16 mouse cellular contexts compared by ENCODE assay signal in the genomic region with DNA sequence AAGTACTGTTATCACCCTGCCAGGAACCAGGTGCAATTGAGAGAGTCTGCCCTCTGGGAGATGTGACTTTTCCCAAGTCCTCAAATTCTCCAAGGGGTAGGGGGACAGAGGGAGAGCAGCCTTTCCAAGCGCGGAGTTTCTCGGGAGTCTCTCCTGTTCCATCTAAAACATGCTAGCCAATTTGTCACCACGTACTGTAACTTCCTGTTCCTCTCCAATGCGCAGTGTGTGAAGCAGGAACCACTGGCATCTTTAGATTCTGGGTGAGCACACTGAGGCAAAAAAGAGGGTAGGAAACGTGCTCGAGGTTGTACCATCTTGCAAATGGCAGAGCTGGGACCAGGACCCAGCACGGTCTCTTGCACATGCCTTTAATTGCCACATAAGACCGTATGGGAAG. TPM values are rescaled to one million over a fixed set of nuclear protein-coding genes. Genes with fewer than 3 reads are reported as not detected.
"Had no signal": no experiment of that assay in that cellular context is flagged by ENCODE, and none has a peak within 500 bp of the region (broad histone marks: within the 10 kb centered on the region; RNA-seq: fewer than 3 reads in every experiment).

No protein-coding gene starts in this region.

- H3K27ac ChIP-seq: kidney, postnatal 0 days; liver, embryonic 13.5 days; stomach, postnatal 0 days had no signal

- H3K4me2 ChIP-seq: liver, embryonic 13.5 days; midbrain, embryonic 12.5 days had no signal

- ATAC-seq: intestine, postnatal 0 days; midbrain, embryonic 16.5 days had no signal

- H3K36me3 ChIP-seq: liver, embryonic 13.5 days; midbrain, embryonic 12.5 days had no signal

- H3K4me3 ChIP-seq: liver, embryonic 13.5 days; midbrain, embryonic 12.5 days; myocyte had no signal

- DNase-seq: kidney, adult 2 months; kidney, postnatal 25 days; liver, embryonic 13.5 days; lung, adult 2 months; lung, postnatal 14 days; lung, postnatal 4 days; right cerebral cortex, postnatal 4 days; thymus, adult 2 months; thymus, postnatal 25 days had no signal

- H3K4me1 ChIP-seq: liver, embryonic 13.5 days had no signal

- H3K9me3 ChIP-seq: liver, embryonic 13.5 days; midbrain, embryonic 12.5 days had no signal

- H3K9ac ChIP-seq: liver, embryonic 13.5 days; midbrain, embryonic 12.5 days had no signal

RNA-seq across cellular contexts. Expression of gene Slit1, which starts 47.0 kb away (rescaled TPM):
- total RNA-seq: monocyte, adult 5-6 weeks had no signal
